Mouse (Mus musculus) T-helper 1 cell (primary cell): ENCODE results near the gene Fasn.
"Not testable (repeated sequence)": the region's sequence is repeated elsewhere in the genome, so short reads cannot be mapped to it uniquely, and the experiment has no call there.

Source experiments
- in situ Hi-C: fragments of 300-600 bp; cut with MboI, MseI; formaldehyde crosslinking; loops from one replicate; pipeline ENCODE4 v1.15.1; 2025; ENCODE audit warnings: high pct_unique_total_duplicates

Fasn gene

GRCm38 (mm10) chr11:120798244-120798643 is 26.1 kb downstream of the Fasn start:
- in situ Hi-C loops: no loop called here

DNA sequence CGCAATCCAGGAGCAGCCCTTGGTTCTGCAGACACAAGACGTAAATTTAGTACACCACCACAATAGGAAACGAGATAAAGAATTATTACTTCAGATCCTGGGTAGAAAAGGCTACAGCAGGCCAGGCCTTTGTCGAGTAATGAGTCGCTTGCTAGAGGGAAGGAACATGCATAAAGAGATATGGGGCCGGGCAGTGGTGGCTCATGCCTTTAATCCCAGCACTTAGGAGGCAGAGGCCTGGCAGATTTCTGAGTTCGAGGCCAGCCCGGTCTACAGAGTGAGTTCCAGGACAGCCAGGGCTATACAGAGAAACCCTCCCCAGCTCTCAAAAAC is 27.8 kb downstream of the Fasn start:
- in situ Hi-C loops: no loop called here

DNA sequence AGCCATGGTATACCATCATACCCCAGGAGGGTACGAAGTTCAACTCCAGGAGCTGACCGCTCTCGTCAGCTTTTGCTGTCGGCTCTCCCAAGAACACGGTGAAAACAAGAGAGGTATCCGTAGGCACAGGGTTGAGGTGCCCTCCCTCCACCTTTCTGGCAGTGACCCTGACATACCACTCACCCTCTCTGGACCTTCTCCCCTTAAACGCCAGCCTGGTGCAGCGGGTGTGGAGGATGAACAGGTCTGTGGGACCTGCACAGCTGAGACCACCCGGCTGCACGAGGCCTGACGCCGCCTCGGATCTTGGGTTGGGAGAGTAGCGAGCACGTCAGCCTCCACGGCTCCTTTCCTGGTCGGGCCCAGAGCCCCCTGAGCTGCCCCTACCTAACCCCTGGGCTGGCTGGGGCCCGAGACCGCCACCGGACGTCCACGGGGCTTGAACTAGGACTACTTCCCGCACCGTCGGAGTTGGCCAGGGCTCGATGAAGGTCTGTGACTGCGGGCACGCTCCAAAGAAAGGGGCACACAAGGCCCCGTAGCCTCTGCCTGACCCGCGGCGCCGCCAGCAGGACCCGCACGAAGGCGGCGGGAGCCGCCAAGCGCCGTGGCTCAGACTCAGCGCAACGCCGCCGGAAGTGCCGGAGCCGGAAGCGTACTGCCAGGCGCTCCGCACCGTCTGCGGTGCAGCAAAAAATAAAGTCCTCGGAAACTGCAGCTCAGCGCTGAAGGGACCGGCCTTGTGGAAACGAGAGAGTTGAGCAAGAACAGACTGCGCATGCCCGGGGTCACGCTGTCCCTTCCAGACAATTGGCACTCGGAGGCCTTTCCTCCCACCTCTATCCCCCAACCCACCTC is 28.4 kb downstream of the Fasn start, which contains the start of gene Dus1l:
TSS of gene Dus1l (minus strand) at position 648 of the 858 bp plus-strand sequence.
- in situ Hi-C loops: no loop called here

DNA sequence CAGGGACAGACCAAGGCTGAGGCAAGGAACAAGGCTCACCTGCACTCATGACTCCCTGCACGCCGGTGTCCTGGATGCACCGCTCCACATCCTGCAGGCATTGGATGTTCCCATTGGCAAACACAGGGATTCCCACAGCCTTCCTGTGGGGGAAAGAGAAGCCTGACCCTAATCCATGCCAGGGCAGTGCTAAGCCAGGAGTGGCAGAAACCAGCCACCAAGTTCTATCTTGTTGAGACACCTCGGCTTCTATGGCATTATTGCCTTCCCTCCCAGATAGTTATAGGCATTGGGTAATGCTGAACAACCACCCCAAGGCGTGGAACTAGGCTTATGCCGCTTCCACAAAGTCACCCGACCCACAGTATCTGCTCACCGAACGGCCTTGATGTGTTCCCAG is 31.7 kb downstream of the Fasn start:
- in situ Hi-C loops: no loop called here

- in situ Hi-C loops: no loop called here
Measured at GRCm38 (mm10) chr11:120789810-120790209, 34.5 kb downstream of the Fasn start.

GRCm38 (mm10) chr11:120789355-120789754 is 35.0 kb downstream of the Fasn start:
- in situ Hi-C loops: no loop called here

- in situ Hi-C loops: not testable (repeated sequence)
Measured at GRCm38 (mm10) chr11:120788460-120788859, 35.9 kb downstream of the Fasn start.

DNA sequence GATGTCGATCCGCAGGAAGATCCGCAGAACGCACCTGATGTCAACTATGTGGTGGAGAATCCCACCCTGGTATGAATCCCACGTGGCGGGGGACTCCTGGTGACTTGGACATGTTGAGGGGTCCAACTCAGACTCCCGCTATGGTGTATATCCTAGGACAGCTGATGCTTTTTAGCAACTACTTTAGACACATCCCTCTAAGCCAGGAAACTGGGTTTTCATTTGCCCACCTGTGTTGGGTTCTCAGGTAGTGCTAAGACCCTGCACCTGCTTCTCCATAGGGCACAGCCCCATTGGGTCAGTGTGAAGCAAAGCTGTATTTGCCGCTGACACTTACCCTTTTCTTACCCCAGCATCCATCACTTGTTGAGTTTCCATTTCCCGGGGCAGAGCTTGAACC is 39.2 kb downstream of the Fasn start:
- in situ Hi-C loops: no loop called here

DNA sequence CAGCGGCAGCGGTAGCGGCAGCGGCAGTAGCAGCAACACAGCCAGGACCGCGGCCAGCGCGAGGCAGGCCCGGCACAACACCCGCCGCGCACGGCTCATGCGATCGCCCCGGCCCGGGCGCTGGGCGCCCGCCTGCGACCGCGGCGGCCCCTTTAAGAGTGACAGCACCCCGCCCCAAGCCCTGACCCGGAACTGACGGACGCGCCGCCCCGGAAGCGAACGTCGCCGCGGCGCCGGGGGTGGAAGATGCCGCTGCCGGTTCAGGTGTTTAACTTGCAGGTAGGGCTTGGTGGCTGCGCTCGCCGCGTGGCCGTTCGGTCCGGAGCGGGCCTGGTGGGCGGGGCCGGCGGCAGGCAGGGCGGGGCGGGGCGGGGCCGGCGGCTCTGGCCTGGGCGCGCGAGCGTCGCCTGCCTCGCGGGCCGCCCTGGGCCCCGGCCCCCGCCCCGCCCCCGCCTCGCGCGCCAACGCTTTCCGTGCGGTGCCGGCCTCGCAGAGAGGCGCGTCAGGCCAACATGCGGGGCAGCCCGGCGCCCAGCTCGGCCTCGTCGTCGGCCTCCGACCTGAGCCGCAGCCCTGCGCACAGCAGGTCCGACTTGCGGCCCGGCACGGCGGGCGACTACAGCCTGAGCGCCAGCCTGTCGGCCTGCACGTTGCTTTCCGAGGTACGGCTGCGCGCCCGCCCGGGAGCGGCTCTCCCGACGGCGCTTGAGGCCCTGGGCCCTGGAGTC is 40.1 kb downstream of the Fasn start, which contains the start of the genes Rfng and Gps1:
TSS of gene Rfng (minus strand) at position 144 of the 728 bp plus-strand sequence.
TSS of gene Gps1 (plus strand) at position 209 of the 728 bp plus-strand sequence.
- in situ Hi-C loops: no loop called here

- in situ Hi-C loops: no loop called here
Measured at GRCm38 (mm10) chr11:120783426-120784063, 40.8 kb downstream of the Fasn start.

GRCm38 (mm10) chr11:120781361-120781760 is 43.0 kb downstream of the Fasn start:
- in situ Hi-C loops: not testable (repeated sequence)

DNA sequence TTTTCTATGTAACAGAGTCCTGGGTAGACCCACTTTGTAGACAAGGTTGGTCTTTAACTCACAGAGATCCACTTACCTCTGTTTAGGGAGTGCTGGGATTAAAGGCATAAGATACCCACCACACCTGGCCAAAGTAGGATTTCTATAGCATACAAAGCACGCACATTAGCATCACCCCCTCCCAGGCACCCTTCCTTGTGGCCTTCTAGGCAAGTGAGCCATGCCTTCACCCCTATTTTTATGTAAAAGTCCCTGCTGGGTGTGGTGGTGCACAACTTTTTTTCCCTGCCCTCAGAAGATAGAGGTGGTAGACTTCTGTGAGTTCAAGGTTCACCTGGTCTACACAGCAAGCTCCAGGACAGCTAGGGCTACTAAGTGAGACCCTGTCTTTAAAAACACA is 44.5 kb downstream of the Fasn start:
- in situ Hi-C loops: no loop called here

- in situ Hi-C loops: no loop called here
Measured at GRCm38 (mm10) chr11:120777123-120777522, 47.2 kb downstream of the Fasn start.

DNA sequence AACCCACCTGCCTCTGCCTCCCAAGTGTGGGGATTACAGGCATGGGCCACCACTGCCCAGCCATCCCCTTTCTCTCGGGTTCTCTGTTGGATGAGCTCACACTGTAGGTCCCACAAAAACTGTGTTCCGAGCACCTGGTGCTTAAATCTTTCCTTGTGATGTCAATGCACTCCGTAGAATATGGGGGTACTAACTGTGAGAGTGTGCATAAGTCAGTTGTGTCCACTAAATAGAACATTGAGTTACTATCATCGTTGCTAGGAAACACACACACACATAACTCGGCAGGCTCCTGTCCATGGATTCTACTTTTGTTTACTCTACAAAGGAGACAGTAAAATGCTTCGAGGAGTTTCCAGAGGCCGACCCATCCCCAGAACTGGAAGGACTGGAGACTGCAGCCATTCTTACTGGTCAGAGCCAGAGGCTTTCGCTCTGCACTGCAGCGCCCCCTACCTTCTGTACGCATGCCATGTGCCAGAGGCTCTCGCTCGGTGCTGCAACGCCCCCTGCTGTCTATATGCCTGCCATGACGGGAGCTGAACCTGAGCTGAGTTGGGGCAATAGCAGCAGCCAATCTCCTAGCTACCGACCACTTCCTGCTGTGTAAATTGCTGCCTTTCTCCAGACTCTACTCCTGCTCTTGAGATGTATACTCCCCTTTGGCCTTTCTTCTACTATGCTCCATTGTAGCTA is 48.4 kb downstream of the Fasn start:
- in situ Hi-C loops: no loop called here

DNA sequence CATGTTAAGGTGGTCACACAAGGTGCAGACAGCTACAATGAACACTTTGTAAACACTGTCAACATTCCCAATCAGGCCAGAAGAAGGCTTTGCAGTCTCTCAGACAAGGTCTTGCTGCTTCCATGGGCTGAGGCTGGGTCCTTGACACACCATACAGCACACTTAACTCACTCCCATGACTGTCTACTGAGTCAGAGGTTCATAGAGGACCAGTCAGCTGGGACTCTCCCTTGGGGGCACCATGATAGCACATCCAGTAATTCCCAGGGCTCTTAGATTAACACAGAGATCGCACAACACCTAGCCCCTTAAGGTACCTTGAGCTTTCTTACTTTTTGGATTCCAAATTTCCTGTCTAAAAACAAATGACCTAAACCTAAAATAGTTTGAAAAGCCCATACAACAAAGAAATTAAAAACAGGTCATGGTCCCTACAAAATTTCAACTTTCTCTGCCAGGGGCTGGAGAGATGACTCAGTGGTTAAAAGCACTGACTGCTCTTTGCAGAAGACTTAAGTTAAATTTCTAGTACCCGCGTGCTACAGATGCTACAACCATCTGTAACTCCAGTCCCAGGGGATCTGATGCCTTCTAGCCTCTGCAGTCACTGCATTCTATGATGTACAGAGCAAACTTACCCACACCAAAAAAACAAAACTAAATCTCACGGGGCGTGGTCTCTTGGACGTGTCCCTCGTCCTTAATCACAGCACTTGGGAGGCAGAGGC is 50.7 kb downstream of the Fasn start:
- in situ Hi-C loops: no loop called here

GRCm38 (mm10) chr11:120772749-120773148 is 51.6 kb downstream of the Fasn start:
- in situ Hi-C loops: no loop called here

GRCm38 (mm10) chr11:120768206-120768605 is 56.1 kb downstream of the Fasn start:
- in situ Hi-C loops: loop anchor here (5.0 kb wide), 1 partner anchor 41 kb away; the partner anchor contains the start of gene Dcxr

DNA sequence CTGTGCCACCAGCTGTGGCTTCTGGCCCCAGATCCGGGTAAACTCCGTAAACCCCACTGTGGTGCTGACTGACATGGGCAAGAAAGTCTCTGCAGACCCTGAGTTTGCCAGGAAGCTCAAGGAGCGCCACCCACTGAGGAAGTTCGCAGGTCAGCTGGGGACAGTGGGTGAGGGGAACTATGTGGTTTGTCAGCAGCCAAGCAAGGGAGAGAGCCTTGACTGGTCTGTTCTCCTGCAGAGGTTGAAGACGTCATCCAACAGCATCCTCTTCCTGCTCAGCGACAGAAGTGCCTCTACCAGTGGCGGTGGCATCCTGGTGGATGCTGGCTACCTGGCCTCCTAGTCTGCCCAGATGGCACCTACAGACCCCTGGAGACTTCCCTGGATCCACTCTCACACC is 57.3 kb downstream of the Fasn start:
- in situ Hi-C loops: loop anchor here (5.0 kb wide), 1 partner anchor 40 kb away; the partner anchor contains the start of gene Dcxr

DNA sequence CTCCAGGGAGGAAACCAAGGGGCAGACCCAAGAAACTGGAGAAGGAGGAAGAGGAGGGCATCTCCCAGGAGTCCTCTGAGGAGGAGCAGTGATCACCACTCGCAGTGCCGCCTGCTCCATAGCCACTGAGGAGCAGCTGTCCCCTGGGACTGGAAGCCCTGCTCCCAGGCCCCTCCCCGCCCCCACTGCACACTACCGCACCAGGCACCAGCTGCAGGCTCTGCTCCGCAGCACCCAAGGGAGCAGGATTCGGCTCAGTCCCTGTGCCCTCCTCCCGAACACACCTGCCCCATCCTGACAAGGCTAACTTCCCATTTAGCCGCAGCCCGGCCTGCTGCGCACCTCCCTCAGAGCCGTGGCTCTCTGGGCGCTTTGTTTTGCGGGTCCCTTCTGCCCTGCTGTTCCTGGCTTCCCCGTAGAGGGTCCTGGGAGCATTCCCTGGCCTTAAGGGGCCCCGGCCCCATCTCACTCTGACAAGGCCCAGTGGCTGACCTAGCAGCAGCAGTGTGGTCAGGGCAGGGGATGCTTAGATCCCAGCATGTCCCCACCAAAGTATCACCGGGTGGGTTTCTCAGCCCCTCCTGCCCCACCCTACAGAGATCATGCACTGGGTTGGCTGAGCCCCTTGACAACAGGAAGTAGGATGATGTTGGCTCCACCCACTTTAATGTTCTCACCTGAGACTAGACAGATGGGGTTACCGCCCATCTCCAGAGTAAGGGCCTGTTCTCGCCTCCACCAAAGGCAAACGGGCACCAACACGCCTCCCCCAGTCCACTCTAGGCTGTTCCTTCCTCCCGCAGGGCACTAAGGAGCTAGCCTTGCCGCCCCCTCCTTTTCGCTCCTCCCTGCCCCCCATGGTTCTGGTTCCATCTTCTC is 61.0 kb downstream of the Fasn start:
- in situ Hi-C loops: not testable (repeated sequence)

DNA sequence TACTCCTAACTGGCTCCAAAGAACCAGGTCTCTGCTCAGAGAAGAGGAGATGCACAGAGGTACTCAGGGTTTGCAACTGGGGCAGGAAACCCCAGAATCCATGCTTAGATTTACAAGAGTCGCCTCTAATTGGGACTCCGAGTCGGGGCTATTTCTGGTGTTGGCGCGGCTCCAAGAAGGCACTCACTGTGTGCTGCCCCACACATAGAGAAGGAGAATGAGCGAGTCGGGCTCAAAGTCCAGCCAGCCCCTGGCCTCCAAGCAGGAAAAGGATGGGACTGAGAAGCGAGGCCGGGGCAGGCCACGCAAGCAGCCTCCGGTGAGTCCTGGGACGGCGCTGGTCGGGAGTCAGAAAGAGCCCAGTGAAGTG is 61.7 kb downstream of the Fasn start, which contains the start of gene Hmga1b:
TSS of gene Hmga1b (plus strand) at position 123 of the 370 bp plus-strand sequence.
- in situ Hi-C loops: not testable (repeated sequence)
